Mouse (Mus musculus): Measurements from ENCODE around the gene Fam19a2.

Fam19a2 gene

GRCm38 (mm10) chr10:123723641-123724040 lies 459.8 kb downstream of the Fam19a2 start:
- DNase-seq (ENCODE audit: low spot score in 2 of 2) = no peak

DNA sequence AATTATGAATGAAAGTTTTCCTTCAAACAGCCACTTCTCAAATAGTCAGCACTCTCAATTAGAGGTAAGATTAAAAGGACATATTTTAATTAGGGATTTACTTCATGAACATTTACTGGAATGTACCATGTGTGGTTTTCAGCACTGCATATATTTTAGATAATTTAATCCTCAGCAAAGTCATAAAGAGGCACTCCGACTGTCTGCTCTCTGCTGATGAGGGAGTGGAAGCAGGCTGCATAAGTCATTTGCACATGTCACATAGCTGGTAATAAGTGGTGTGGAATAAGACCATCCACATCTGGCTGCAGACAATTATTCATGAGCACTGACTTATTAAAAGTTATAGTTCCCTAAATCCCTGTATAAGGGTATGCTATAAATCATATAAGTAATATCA lies 484.5 kb downstream of the Fam19a2 start:
- DNase-seq (ENCODE audit: low spot score in 2 of 2) = no peak

DNA sequence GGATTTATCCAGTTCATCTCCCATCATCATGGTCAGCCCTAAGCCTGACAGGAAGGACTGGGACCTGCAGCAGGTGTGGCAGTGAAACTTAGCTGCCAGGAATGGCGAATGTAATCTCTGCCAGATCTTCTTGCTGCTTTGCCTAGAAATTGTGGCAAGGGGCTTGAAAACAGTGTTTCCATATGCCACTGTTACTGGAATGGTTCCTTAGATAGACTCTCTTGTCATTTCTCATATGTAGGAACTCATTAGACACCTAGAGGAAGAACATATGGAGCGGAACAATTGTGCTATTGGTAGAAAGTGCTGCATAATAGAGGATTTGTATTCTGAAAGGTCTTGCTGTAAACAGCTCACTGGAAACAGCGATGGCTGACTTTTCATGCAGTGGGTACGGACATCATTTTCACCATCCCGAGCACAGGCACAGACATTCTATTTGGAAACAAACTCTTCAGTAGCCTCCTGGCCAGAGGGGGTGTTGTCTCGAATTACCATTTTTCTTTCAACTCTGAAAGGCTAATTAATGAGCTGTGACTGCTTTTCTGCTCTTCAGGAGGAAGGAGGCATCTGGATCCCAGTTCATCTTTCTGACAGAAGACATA lies 488.0 kb downstream of the Fam19a2 start:
- no peak for DNase-seq (ENCODE audit: low spot score in 2 of 2)

DNA sequence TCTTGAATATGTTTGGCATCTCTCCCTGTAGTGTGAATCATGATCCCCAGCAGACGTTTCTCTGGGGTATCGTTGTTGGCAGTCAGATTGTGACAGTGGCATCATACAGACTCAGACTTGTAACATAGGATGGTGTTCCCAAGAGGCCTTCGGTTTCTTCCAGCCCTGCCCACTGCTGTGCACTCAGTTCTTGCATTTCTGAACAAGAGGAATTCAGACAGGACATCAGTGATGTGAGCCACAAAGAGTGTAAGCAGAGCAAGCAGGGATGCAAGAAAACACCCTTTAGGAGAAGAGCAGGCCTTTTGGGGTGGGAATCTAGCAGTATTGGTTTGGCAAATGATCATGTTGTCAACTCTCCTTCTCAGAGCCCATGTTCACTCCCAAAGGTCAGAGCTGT lies 489.0 kb downstream of the Fam19a2 start:
- no peak for DNase-seq (ENCODE audit: low spot score in 2 of 2)

GRCm38 (mm10) chr10:123753996-123754395 lies 490.2 kb downstream of the Fam19a2 start:
- no peak for DNase-seq (ENCODE audit: low spot score in 2 of 2)

GRCm38 (mm10) chr10:123789374-123789773 lies 525.6 kb downstream of the Fam19a2 start:
- no peak for DNase-seq (ENCODE audit: low spot score in 2 of 2)

All from right cerebral cortex, postnatal 36 days (tissue).